Mouse (Mus musculus) brain, embryonic 14.5 days (tissue): ENCODE measurements at regions not wholly inside any gene's neighbourhood (a gene's known extent, or its start where the extent isn't known, plus 50 kb on each side); places are given as distances from the start of the nearest gene placed in this dataset.

Source experiments
- CTCF ChIP-seq: fragments of 200-500 bp; IDR thresholded peaks from 2 replicates; pipeline ENCODE4 v1.5.1; 2012; ENCODE audit warnings: inconsistent platforms, mild to moderate bottlenecking, moderate library complexity, borderline replicate concordance; ENCODE audit not compliant: insufficient read depth, insufficient read length; ENCODE audit errors: extremely low read depth
- POLR2A ChIP-seq: fragments of 200-500 bp; IDR thresholded peaks from 2 replicates; pipeline ENCODE4 v1.6.1; 2012; ENCODE audit warnings: mild to moderate bottlenecking, inconsistent platforms, borderline replicate concordance; ENCODE audit not compliant: poor library complexity, insufficient read depth, insufficient read length, severe bottlenecking; ENCODE audit errors: extremely low read depth

- no peak for TF ChIP-seq CTCF
- no peak for TF ChIP-seq POLR2A
These were observed 90.2 kb upstream of the A230072I06Rik start for GRCm38 (mm10) chr8:12188451-12188850.
